Mouse (Mus musculus) neural tube, embryonic 12.5 days (tissue): ENCODE data around the gene Kctd19. TPM values are rescaled to one million over a fixed set of nuclear protein-coding genes. Genes with fewer than 3 reads are reported as not detected.

Experiments
- ATAC-seq: fragments of 200-750 bp; cut with Nextera tagmentation; 2 replicates; pipeline ENCODE4 v1.8.0; 2017; ENCODE audit warnings: low read depth, mild to moderate bottlenecking, moderate TSS enrichment, moderate library complexity; ENCODE audit not compliant: low FRiP score
- H3K27ac ChIP-seq: fragments of 300-500 bp; sonication (generic); 2 replicates; pipeline ENCODE4 v1.5.1; 2016
- H3K27me3 ChIP-seq: fragments of 300-500 bp; sonication (generic); replicated peaks from 2 replicates; pipeline ENCODE4 v1.6.1; 2016; ENCODE audit warnings: mild to moderate bottlenecking
- H3K36me3 ChIP-seq: fragments of 300-500 bp; sonication (generic); 2 replicates; pipeline ENCODE4 v1.6.1; 2016; ENCODE audit warnings: mild to moderate bottlenecking
- H3K4me1 ChIP-seq: fragments of 300-500 bp; sonication (generic); 2 replicates; pipeline ENCODE4 v1.6.1; 2016
- H3K4me2 ChIP-seq: fragments of 300-500 bp; sonication (generic); replicated peaks from 2 replicates; pipeline ENCODE4 v1.6.1; 2016; ENCODE audit warnings: mild to moderate bottlenecking
- H3K4me3 ChIP-seq: fragments of 300-500 bp; sonication (generic); 2 replicates; pipeline ENCODE4 v1.5.1; 2016
- H3K9ac ChIP-seq: fragments of 300-500 bp; sonication (generic); 2 replicates; pipeline ENCODE4 v1.6.1; 2016; ENCODE audit warnings: mild to moderate bottlenecking
- H3K9me3 ChIP-seq: fragments of 300-500 bp; sonication (generic); 2 replicates; pipeline ENCODE4 v1.6.1; 2016; ENCODE audit warnings: mild to moderate bottlenecking
- WGBS: fragments of 180-500 bp; shearing (Covaris S2); methylation state at CpG from one replicate; pipeline ENCODE4 v1.1.7; 2016; 5-methylcytosine and 5-hydroxymethylcytosine counted together
- polyA plus RNA-seq: library from polyadenylated mRNA; unstranded; fragments of >200 nt; fragmentation: Nextera tagmentation; extraction: Ambion mirVana; gene quantifications from 2 replicates; pipeline ENCODE4 v1.2.1, GENCODE M21; 2016

Kctd19 gene
- polyA plus RNA-seq, 1 experiment from 2014 or later = not detected

- Histone ChIP-seq H3K9me3 (no peaks in the 10 kb centered on the region; the same call in 1 of the 2 replicates), H3K27ac (no peak overlapping the region), H3K4me1 (peaks cover 6% of the 10 kb centered on the region; the same call in 1 of the 2 replicates), H3K36me3 (no peaks in the 10 kb centered on the region), H3K27me3 (no peaks in the 10 kb centered on the region), H3K9ac (no peak overlapping the region), H3K4me2 (no peak overlapping the region), H3K4me3 (no peak overlapping the region)
- ATAC-seq = no peak
- WGBS = 76% methylated on average over 19 of the region's 19 CpGs
Observed at GRCm38 (mm10) chr8:105378673-105379072, 34.6 kb downstream of the Kctd19 start.

GRCm38 (mm10) chr8:105374513-105374966 is 38.8 kb downstream of the Kctd19 start:
- Histone ChIP-seq H3K27ac (no peak overlapping the region), H3K9ac (no peak overlapping the region), H3K27me3 (no peaks in the 10 kb centered on the region), H3K4me3 (0 out of 2 replicates have a peak overlapping the region, but pooled peaks have one; percentile 9), H3K9me3 (no peaks in the 10 kb centered on the region; the same call in 1 of the 2 replicates), H3K36me3 (no peaks in the 10 kb centered on the region), H3K4me2 (peak overlapping the region; percentile 53), H3K4me1 (peaks cover 6% of the 10 kb centered on the region; the same call in 1 of the 2 replicates)
- 30% methylated on average over 33 of the region's 33 CpGs for WGBS
- ATAC-seq = 0 out of 2 replicates have a peak, but pooled peaks have one; percentile 42

GRCm38 (mm10) chr8:105373032-105373431 is 40.3 kb downstream of the Kctd19 start, which contains the start of gene Plekhg4:
TSS of gene Plekhg4 (plus strand) at chr8:105373274.
- Histone ChIP-seq H3K4me3 (no peak within 1 kb of the TSS), H3K9ac (no peak within 1 kb of the TSS), H3K27me3 (no peaks in the 10 kb centered on the region), H3K4me1 (no peaks in the 10 kb centered on the region), H3K4me2 (peak within 1 kb of the TSS; percentile 53; the same call in 1 of the 2 replicates), H3K27ac (no peak within 1 kb of the TSS; the same call in 1 of the 2 replicates), H3K9me3 (no peaks in the 10 kb centered on the region; the same call in 1 of the 2 replicates), H3K36me3 (peaks cover 7% of the 10 kb centered on the region; the same call in 1 of the 2 replicates)
- ATAC-seq = no peak
- WGBS = 65% methylated on average over 2 of the region's 2 CpGs

GRCm38 (mm10) chr8:105372473-105372872 is 40.8 kb downstream of the Kctd19 start:
- Histone ChIP-seq H3K27ac (no peak overlapping the region), H3K4me2 (no peak overlapping the region), H3K36me3 (peaks cover 10% of the 10 kb centered on the region; the same call in 1 of the 2 replicates), H3K27me3 (no peaks in the 10 kb centered on the region), H3K9ac (no peak overlapping the region), H3K4me1 (no peaks in the 10 kb centered on the region), H3K4me3 (no peak overlapping the region), H3K9me3 (no peaks in the 10 kb centered on the region; the same call in 1 of the 2 replicates)
- 84% methylated on average over 9 of the region's 9 CpGs for WGBS
- no peak for ATAC-seq

- ATAC-seq = no peak
- H3K4me2 ChIP-seq = no peak overlapping the region
- no peaks in the 10 kb centered on the region for H3K9me3 ChIP-seq
- H3K4me3 ChIP-seq = no peak overlapping the region
- 69% methylated on average over 2 of the region's 2 CpGs for WGBS
- H3K27ac ChIP-seq = no peak overlapping the region
- no peaks in the 10 kb centered on the region for H3K4me1 ChIP-seq
- no peak overlapping the region for H3K9ac ChIP-seq
- H3K27me3 ChIP-seq = no peaks in the 10 kb centered on the region
- H3K36me3 ChIP-seq = peaks cover 10% of the 10 kb centered on the region
Observed at GRCm38 (mm10) chr8:105367107-105367506, 46.2 kb downstream of the Kctd19 start.

GRCm38 (mm10) chr8:105361751-105362702 is 51.3 kb downstream of the Kctd19 start:
- Histone ChIP-seq H3K9me3 (no peaks in the 10 kb centered on the region), H3K9ac (no peak overlapping the region), H3K36me3 (no peaks in the 10 kb centered on the region; the same call in 1 of the 2 replicates), H3K4me2 (no peak overlapping the region), H3K27me3 (no peaks in the 10 kb centered on the region), H3K4me1 (no peaks in the 10 kb centered on the region), H3K4me3 (no peak overlapping the region), H3K27ac (no peak overlapping the region)
- no peak for ATAC-seq
- 76% methylated on average over 12 of the region's 12 CpGs for WGBS

GRCm38 (mm10) chr8:105359646-105360045 is 53.7 kb downstream of the Kctd19 start:
- Histone ChIP-seq H3K27ac (no peak overlapping the region), H3K4me3 (no peak overlapping the region), H3K9me3 (no peaks in the 10 kb centered on the region), H3K4me1 (no peaks in the 10 kb centered on the region), H3K27me3 (no peaks in the 10 kb centered on the region), H3K36me3 (0 out of 2 replicates have a peak, but pooled peaks cover 6% of the 10 kb centered on the region), H3K4me2 (no peak overlapping the region), H3K9ac (no peak overlapping the region)
- 53% methylated on average over 4 of the region's 4 CpGs for WGBS
- no peak for ATAC-seq

- no peaks in the 10 kb centered on the region for H3K27me3 ChIP-seq
- no peak overlapping the region for H3K27ac ChIP-seq
- no peaks in the 10 kb centered on the region for H3K9me3 ChIP-seq
- no peaks in the 10 kb centered on the region for H3K4me1 ChIP-seq
- 0 out of 2 replicates have a peak, but pooled peaks cover 6% of the 10 kb centered on the region for H3K36me3 ChIP-seq
- H3K9ac ChIP-seq = no peak overlapping the region
- WGBS = 75% methylated on average over 15 of the region's 15 CpGs
- ATAC-seq = no peak
- H3K4me3 ChIP-seq = no peak overlapping the region
- H3K4me2 ChIP-seq = no peak overlapping the region
Observed at GRCm38 (mm10) chr8:105359208-105359607, 54.1 kb downstream of the Kctd19 start.

GRCm38 (mm10) chr8:105356681-105357080 is 56.6 kb downstream of the Kctd19 start:
- ATAC-seq = no peak
- H3K27me3 ChIP-seq = no peaks in the 10 kb centered on the region
- no peak overlapping the region for H3K4me2 ChIP-seq
- no peaks in the 10 kb centered on the region for H3K9me3 ChIP-seq
- WGBS = 88% methylated on average over 14 of the region's 14 CpGs
- no peak overlapping the region for H3K27ac ChIP-seq
- H3K9ac ChIP-seq = no peak overlapping the region
- no peaks in the 10 kb centered on the region for H3K4me1 ChIP-seq
- H3K4me3 ChIP-seq = no peak overlapping the region
- 0 out of 2 replicates have a peak, but pooled peaks cover 6% of the 10 kb centered on the region for H3K36me3 ChIP-seq

GRCm38 (mm10) chr8:105355179-105356024 is 57.9 kb downstream of the Kctd19 start:
- ATAC-seq = no peak
- 0 out of 2 replicates have a peak, but pooled peaks cover 6% of the 10 kb centered on the region for H3K36me3 ChIP-seq
- no peak overlapping the region for H3K9ac ChIP-seq
- no peak overlapping the region for H3K27ac ChIP-seq
- WGBS = 67% methylated on average over 26 of the region's 26 CpGs
- H3K4me3 ChIP-seq = no peak overlapping the region
- H3K4me1 ChIP-seq = peaks cover 3% of the 10 kb centered on the region; the same call in 1 of the 2 replicates
- no peaks in the 10 kb centered on the region for H3K27me3 ChIP-seq
- no peaks in the 10 kb centered on the region for H3K9me3 ChIP-seq
- H3K4me2 ChIP-seq = no peak overlapping the region

GRCm38 (mm10) chr8:105354549-105354948 is 58.8 kb downstream of the Kctd19 start:
- H3K9ac ChIP-seq = no peak overlapping the region
- H3K27me3 ChIP-seq = no peaks in the 10 kb centered on the region
- H3K36me3 ChIP-seq = 0 out of 2 replicates have a peak, but pooled peaks cover 6% of the 10 kb centered on the region
- no peaks in the 10 kb centered on the region for H3K9me3 ChIP-seq
- peaks cover 11% of the 10 kb centered on the region for H3K4me1 ChIP-seq
- no peak for ATAC-seq
- no peak overlapping the region for H3K4me2 ChIP-seq
- H3K27ac ChIP-seq = no peak overlapping the region
- WGBS = 81% methylated on average over 4 of the region's 4 CpGs
- no peak overlapping the region for H3K4me3 ChIP-seq
